ENCODE assay signal across 8 mouse cellular contexts in the genomic region with DNA sequence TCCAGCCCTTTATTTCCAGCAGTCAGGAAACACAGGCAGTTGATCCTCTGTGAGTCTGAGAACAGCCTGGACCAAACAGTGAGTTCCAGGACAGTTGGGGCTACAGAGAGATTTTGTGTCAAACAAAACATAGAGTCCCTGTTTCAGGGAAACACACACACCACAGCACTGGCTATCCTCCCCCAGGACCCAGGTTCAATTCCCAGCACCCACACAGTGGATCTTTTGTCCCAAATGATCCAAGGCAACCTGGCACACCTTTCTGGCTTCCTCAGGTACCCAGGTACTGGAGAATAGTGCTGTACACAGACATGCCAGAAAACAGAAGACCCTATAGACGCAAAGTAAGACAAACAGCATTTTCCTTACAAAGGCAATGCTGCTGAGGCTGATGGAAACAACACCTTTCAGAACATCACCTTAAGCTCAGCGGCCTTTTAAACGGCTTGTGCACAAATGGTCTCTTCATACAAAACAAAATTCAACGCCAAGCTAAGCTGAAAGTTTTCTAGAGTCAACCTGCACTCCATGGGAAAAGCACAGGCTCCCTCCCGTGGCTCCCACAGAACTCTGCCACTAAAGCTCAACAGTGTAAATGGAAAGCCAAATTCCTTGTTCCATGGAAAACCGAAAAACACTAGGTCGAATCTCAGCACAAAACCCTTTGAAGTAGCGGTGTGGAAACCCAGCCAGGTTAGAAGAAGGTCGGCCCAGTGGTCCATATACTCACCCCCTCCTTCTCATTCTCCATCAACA. TPM values are rescaled to one million over a fixed set of nuclear protein-coding genes. Genes with fewer than 3 reads are reported as not detected.
DNase-seq lines count a peak whose midpoint lies in the region; ATAC-seq and TF ChIP-seq lines count a peak whose summit lies in the region.

No protein-coding gene starts in this region.

- peak overlapping the region; percentile 89 for H3K4me2 ChIP-seq in heart, embryonic 11.5 days
- H3K4me2 ChIP-seq in forebrain, postnatal 0 days (ENCODE audit: low read depth), result peak overlapping the region; percentile 94
- H3K4me2 ChIP-seq in liver, postnatal 0 days (ENCODE audit: low read depth, low read length), result peak overlapping the region; percentile 90

- TF ChIP-seq POLR2A in ES-Bruce4 (IDR thresholded peaks at IDR 0.05; ENCODE audit: insufficient read depth, low read length), result no peak

- H3K9me3 ChIP-seq in heart, embryonic 11.5 days (replicated peaks; ENCODE audit: control insufficient read depth, low read length), result no peaks in the 10 kb centered on the region
- H3K9me3 ChIP-seq in ES-Bruce4 (replicated peaks; ENCODE audit: control insufficient read depth, insufficient read depth, low read length, poor library complexity, severe bottlenecking), result no peaks in the 10 kb centered on the region
- H3K9me3 ChIP-seq in forebrain, postnatal 0 days (ENCODE audit: low read length), result no peaks in the 10 kb centered on the region
- no peaks in the 10 kb centered on the region for H3K9me3 ChIP-seq in liver, postnatal 0 days (ENCODE audit: low read length)

- H3K36me3 ChIP-seq in heart, embryonic 11.5 days (ENCODE audit: control insufficient read depth, insufficient read depth, low read length), result peaks cover 25% of the 10 kb centered on the region
- H3K36me3 ChIP-seq in ES-Bruce4 (ENCODE audit: control insufficient read depth, insufficient read depth, low read length, poor library complexity, severe bottlenecking), result peaks cover 41% of the 10 kb centered on the region
- peaks cover 35% of the 10 kb centered on the region for H3K36me3 ChIP-seq in forebrain, postnatal 0 days (ENCODE audit: insufficient read depth)
- H3K36me3 ChIP-seq in liver, postnatal 0 days (replicated peaks; ENCODE audit: insufficient read depth, low read length), result peaks cover 34% of the 10 kb centered on the region

- intact Hi-C loops in heart, postnatal 10 days (cut with DNase I), result loop anchor here (5.0 kb wide), 1 partner anchor 141 kb away; no protein-coding TSS in a partner anchor
- intact Hi-C loops in left cerebral cortex, postnatal 14 days (cut with DNase I), result no loop called here

- peak overlapping the region; percentile 90 for H3K4me3 ChIP-seq in heart, embryonic 11.5 days (ENCODE audit: low read depth, low read length)
- peak overlapping the region; percentile 97 for H3K4me3 ChIP-seq in ES-Bruce4 (ENCODE audit: low read depth, low read length)
- H3K4me3 ChIP-seq in forebrain, postnatal 0 days (ENCODE audit: low read depth, low read length), result peak overlapping the region; percentile 81
- peak overlapping the region; percentile 89 for H3K4me3 ChIP-seq in liver, postnatal 0 days (ENCODE audit: low read depth, low read length)

- WGBS in heart, embryonic 11.5 days (ENCODE audit: insufficient replicate concordance), result 24% methylated on average over 9 of the region's 9 CpGs
- WGBS in forebrain, postnatal 0 days, result 26% methylated on average over 9 of the region's 9 CpGs
- WGBS in liver, postnatal 0 days (ENCODE audit: insufficient replicate concordance), result 20% methylated on average over 9 of the region's 9 CpGs

- no peak for TF ChIP-seq CTCF in ES-Bruce4 (IDR thresholded peaks at IDR 0.05; ENCODE audit: low read depth, low read length)
- TF ChIP-seq CTCF in forebrain, postnatal 0 days (IDR thresholded peaks at IDR 0.05; ENCODE audit: low read depth), result peak; percentile 11; the same call in 1 of the 2 replicates
- peak; percentile 29 for TF ChIP-seq CTCF in liver, postnatal 0 days (IDR thresholded peaks at IDR 0.05; ENCODE audit: low read depth)

- H3K27ac ChIP-seq in heart, embryonic 11.5 days (ENCODE audit: low read depth, low read length), result peak overlapping the region; percentile 98
- peak overlapping the region; percentile 38; the same call in 1 of the 2 replicates for H3K27ac ChIP-seq in ES-Bruce4 (ENCODE audit: insufficient read depth, low read length)
- H3K27ac ChIP-seq in forebrain, postnatal 0 days (ENCODE audit: low read depth, low read length), result 0 out of 2 replicates have a peak overlapping the region, but pooled peaks have one; percentile 100
- H3K27ac ChIP-seq in liver, postnatal 0 days (ENCODE audit: low read depth), result peak overlapping the region; percentile 97

- no peak for TF ChIP-seq EP300 in ES-Bruce4 (IDR thresholded peaks at IDR 0.05; ENCODE audit: insufficient read depth, low read depth, low read length)
- no peak for TF ChIP-seq EP300 in liver, postnatal 0 days (IDR thresholded peaks at IDR 0.05; ENCODE audit: low read depth)

- peaks cover 22% of the 10 kb centered on the region for H3K4me1 ChIP-seq in heart, embryonic 11.5 days (ENCODE audit: control insufficient read depth, insufficient read depth, low read length)
- peaks cover 4% of the 10 kb centered on the region for H3K4me1 ChIP-seq in ES-Bruce4 (ENCODE audit: control insufficient read depth, insufficient read depth, low read length)
- H3K4me1 ChIP-seq in forebrain, postnatal 0 days (ENCODE audit: insufficient read depth), result peaks cover 3% of the 10 kb centered on the region
- peaks cover 36% of the 10 kb centered on the region for H3K4me1 ChIP-seq in liver, postnatal 0 days (ENCODE audit: insufficient read depth)

- H3K27me3 ChIP-seq in heart, embryonic 11.5 days (ENCODE audit: control insufficient read depth, insufficient read depth, low read length), result no peaks in the 10 kb centered on the region
- no peaks in the 10 kb centered on the region for H3K27me3 ChIP-seq in ES-Bruce4 (ENCODE audit: control insufficient read depth, insufficient read depth, low read length, poor library complexity, severe bottlenecking)
- H3K27me3 ChIP-seq in forebrain, postnatal 0 days (ENCODE audit: insufficient read depth, low read length), result no peaks in the 10 kb centered on the region
- H3K27me3 ChIP-seq in liver, postnatal 0 days (ENCODE audit: insufficient read depth, low read length), result no peaks in the 10 kb centered on the region

- ATAC-seq in heart, embryonic 11.5 days (replicated peaks; ENCODE audit: insufficient number of reproducible peaks, low FRiP score, low TSS enrichment), result no peak
- ATAC-seq in forebrain, postnatal 0 days, result no peak
- no peak for ATAC-seq in liver, postnatal 0 days

- DNase-seq in heart, postnatal 10 days, result no peak
- no peak for DNase-seq in forebrain, postnatal 0 days
- DNase-seq in liver, postnatal 0 days, result no peak
- DNase-seq in layer of hippocampus, adult 9-11 months, result no peak
- no peak for DNase-seq in left cerebral cortex, postnatal 14 days (ENCODE audit: low spot score in 2 of 2)
- DNase-seq in frontal cortex, adult 2 months (ENCODE audit: extremely low spot score in 1 of 2, low spot score in 1 of 2), result no peak

- peak overlapping the region; percentile 83 for H3K9ac ChIP-seq in heart, embryonic 11.5 days (ENCODE audit: low read depth, low read length)
- H3K9ac ChIP-seq in ES-Bruce4 (ENCODE audit: low read depth, poor library complexity, severe bottlenecking), result peak overlapping the region; percentile 97
- peak overlapping the region; percentile 86 for H3K9ac ChIP-seq in forebrain, postnatal 0 days
- H3K9ac ChIP-seq in liver, postnatal 0 days (replicated peaks), result peak overlapping the region; percentile 90

RNA-seq across cellular contexts. Expression of a gene that starts 1.4 kb away (rescaled TPM):
- polyA plus RNA-seq in heart, embryonic 11.5 days (2014; fragmentation: Nextera tagmentation; extraction: Ambion mirVana), result 53.8 and 61.2 TPM in 2 replicates
- 10 to 100 TPM; 35.4 to 37.6 TPM for total RNA-seq in heart, postnatal 10 days (2021)
- 109 and 115 TPM in 2 replicates for polyA plus RNA-seq in ES-Bruce4 (2011; ENCODE audit: insufficient read depth, insufficient read length, low read depth, missing spikeins)
- total RNA-seq in forebrain, postnatal 0 days (2014; rRNA removed), result 90.5 and 94.5 TPM in 2 replicates
- polyA plus RNA-seq in forebrain, postnatal 0 days (2015; fragmentation: Nextera tagmentation; extraction: Ambion mirVana), result 66.5 and 67.5 TPM in 2 replicates
- 49.5 and 53.7 TPM in 2 replicates for polyA plus RNA-seq in liver, postnatal 0 days (2015; fragmentation: Nextera tagmentation; extraction: Ambion mirVana)
- total RNA-seq in left cerebral cortex, postnatal 14 days (2021), result 100 to 1,000 TPM; 100 to 106 TPM
- 250 and 268 TPM in 2 replicates for polyA plus RNA-seq in frontal cortex, adult 2 months (2012; rRNA removed)

RNA-seq across cellular contexts. Expression of a gene that starts 7.5 kb away (rescaled TPM):
- polyA plus RNA-seq in heart, embryonic 11.5 days (2014; fragmentation: Nextera tagmentation; extraction: Ambion mirVana), result 14.5 and 15.3 TPM in 2 replicates
- total RNA-seq in heart, postnatal 10 days (2021), result 10 to 100 TPM in 1 of 2 experiments, 1 to 10 TPM in 1; 9.9 to 11.7 TPM
- polyA plus RNA-seq in ES-Bruce4 (2011; ENCODE audit: insufficient read depth, insufficient read length, low read depth, missing spikeins), result 45.7 and 52.7 TPM in 2 replicates
- total RNA-seq in forebrain, postnatal 0 days (2014; rRNA removed), result 22.4 and 31.5 TPM in 2 replicates
- 20.7 and 22.0 TPM in 2 replicates for polyA plus RNA-seq in forebrain, postnatal 0 days (2015; fragmentation: Nextera tagmentation; extraction: Ambion mirVana)
- 85.3 and 95.9 TPM in 2 replicates for polyA plus RNA-seq in liver, postnatal 0 days (2015; fragmentation: Nextera tagmentation; extraction: Ambion mirVana)
- total RNA-seq in left cerebral cortex, postnatal 14 days (2021), result 10 to 100 TPM in 1 of 2 experiments, 1 to 10 TPM in 1; 9.5 to 10.1 TPM
- 16.8 and 24.8 TPM in 2 replicates for polyA plus RNA-seq in frontal cortex, adult 2 months (2012; rRNA removed)

RNA-seq across cellular contexts. Expression of a gene that starts 9.4 kb away (rescaled TPM):
- 26.4 and 29.1 TPM in 2 replicates for polyA plus RNA-seq in heart, embryonic 11.5 days (2014; fragmentation: Nextera tagmentation; extraction: Ambion mirVana)
- 10 to 100 TPM; 45.3 to 47.1 TPM for total RNA-seq in heart, postnatal 10 days (2021)
- polyA plus RNA-seq in ES-Bruce4 (2011; ENCODE audit: insufficient read depth, insufficient read length, low read depth, missing spikeins), result 9.0 and 11.4 TPM in 2 replicates
- total RNA-seq in forebrain, postnatal 0 days (2014; rRNA removed), result 16.5 and 24.1 TPM in 2 replicates
- 41.3 and 48.9 TPM in 2 replicates for polyA plus RNA-seq in forebrain, postnatal 0 days (2015; fragmentation: Nextera tagmentation; extraction: Ambion mirVana)
- 7.6 and 8.3 TPM in 2 replicates for polyA plus RNA-seq in liver, postnatal 0 days (2015; fragmentation: Nextera tagmentation; extraction: Ambion mirVana)
- total RNA-seq in left cerebral cortex, postnatal 14 days (2021), result 10 to 100 TPM; 31.1 to 35.6 TPM
- polyA plus RNA-seq in frontal cortex, adult 2 months (2012; rRNA removed), result 28.1 and 28.6 TPM in 2 replicates

RNA-seq across cellular contexts. Expression of a gene that starts 29.3 kb away (rescaled TPM):
- 0.32 and 0.46 TPM in 2 replicates for polyA plus RNA-seq in heart, embryonic 11.5 days (2014; fragmentation: Nextera tagmentation; extraction: Ambion mirVana)
- total RNA-seq in heart, postnatal 10 days (2021), result not detected
- not detected in 2 replicates for polyA plus RNA-seq in ES-Bruce4 (2011; ENCODE audit: insufficient read depth, insufficient read length, low read depth, missing spikeins)
- 2.1 and 4.3 TPM in 2 replicates for total RNA-seq in forebrain, postnatal 0 days (2014; rRNA removed)
- 2.2 and 2.9 TPM in 2 replicates for polyA plus RNA-seq in forebrain, postnatal 0 days (2015; fragmentation: Nextera tagmentation; extraction: Ambion mirVana)
- not detected in 2 replicates for polyA plus RNA-seq in liver, postnatal 0 days (2015; fragmentation: Nextera tagmentation; extraction: Ambion mirVana)
- total RNA-seq in left cerebral cortex, postnatal 14 days (2021), result 1 to 10 TPM; 2.2 to 3.8 TPM
- 3.2 and 3.5 TPM in 2 replicates for polyA plus RNA-seq in frontal cortex, adult 2 months (2012; rRNA removed)

RNA-seq across cellular contexts. Expression of a gene that starts 45.6 kb away (rescaled TPM):
- polyA plus RNA-seq in heart, embryonic 11.5 days (2014; fragmentation: Nextera tagmentation; extraction: Ambion mirVana), result 39.8 and 46.6 TPM in 2 replicates
- 10 to 100 TPM; 14.4 to 16.4 TPM for total RNA-seq in heart, postnatal 10 days (2021)
- polyA plus RNA-seq in ES-Bruce4 (2011; ENCODE audit: insufficient read depth, insufficient read length, low read depth, missing spikeins), result 77.0 and 83.7 TPM in 2 replicates
- total RNA-seq in forebrain, postnatal 0 days (2014; rRNA removed), result 51.4 and 54.3 TPM in 2 replicates
- polyA plus RNA-seq in forebrain, postnatal 0 days (2015; fragmentation: Nextera tagmentation; extraction: Ambion mirVana), result 40.7 and 44.8 TPM in 2 replicates
- 34.6 and 34.7 TPM in 2 replicates for polyA plus RNA-seq in liver, postnatal 0 days (2015; fragmentation: Nextera tagmentation; extraction: Ambion mirVana)
- total RNA-seq in left cerebral cortex, postnatal 14 days (2021), result 10 to 100 TPM; 27.6 to 30.4 TPM
- 60.0 and 69.0 TPM in 2 replicates for polyA plus RNA-seq in frontal cortex, adult 2 months (2012; rRNA removed)

Comparison
In these comparisons a context has a peak if more than half of its experiments do, and no peak if none do; other contexts are left out.
1. H3K27ac ChIP-seq: peak in every context shown above with its lines; median percentile 100 in forebrain, postnatal 0 days; 98 in heart, embryonic 11.5 days; 97 in liver, postnatal 0 days; 38 in ES-Bruce4.